Mouse (Mus musculus) CD4-positive helper T cell, adult 2 months (primary cell): ENCODE measurements around the gene Wasf3.
"Not testable (repeated sequence)": the region's sequence is repeated elsewhere in the genome, so short reads cannot be mapped to it uniquely, and the experiment has no call there.

Experiments
- DNase-seq: peaks from one replicate; pipeline ENCODE4 v3.0.0-alpha.2; 2012; ENCODE audit warnings: low read depth, missing footprints, low spot score

Gene Wasf3

GRCm38 (mm10) chr5:146446633-146447032 is 61.8 kb downstream of the Wasf3 start:
- DNase-seq, result no peak

DNA sequence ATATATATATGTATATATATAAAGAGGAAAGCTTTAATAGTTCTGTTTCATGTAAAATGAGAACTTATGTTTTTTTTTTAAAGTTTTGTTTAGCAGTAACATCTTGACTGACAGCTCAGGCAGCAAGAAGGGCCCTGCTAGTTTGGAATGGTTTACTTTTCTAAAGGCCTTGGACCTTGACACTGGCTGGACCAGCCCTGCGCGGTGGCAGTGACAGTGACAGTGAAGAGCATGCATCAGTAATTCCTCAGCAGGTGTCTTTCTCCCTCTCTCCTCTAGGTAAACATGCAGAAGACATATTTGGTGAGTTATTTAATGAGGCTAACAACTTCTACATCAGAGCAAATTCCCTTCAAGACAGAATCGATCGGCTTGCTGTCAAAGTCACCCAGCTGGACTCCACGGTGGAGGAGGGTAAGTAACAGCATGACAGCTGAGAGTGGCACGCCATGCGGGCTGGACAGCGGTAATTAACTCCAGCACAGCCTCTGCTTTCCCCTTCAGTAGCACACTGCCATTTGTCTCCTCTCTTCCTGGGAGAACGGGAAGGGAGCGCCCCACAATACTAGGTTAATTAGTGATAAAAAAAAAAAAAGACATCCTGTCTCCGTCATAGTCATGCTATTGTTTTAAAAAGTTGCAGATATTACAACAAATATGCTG is 66.9 kb downstream of the Wasf3 start:
- DNase-seq, result no peak

- DNase-seq, result no peak
Measured at GRCm38 (mm10) chr5:146453556-146453955, 68.8 kb downstream of the Wasf3 start.

- DNase-seq, result no peak
Measured at GRCm38 (mm10) chr5:146461612-146462011, 76.8 kb downstream of the Wasf3 start.

DNA sequence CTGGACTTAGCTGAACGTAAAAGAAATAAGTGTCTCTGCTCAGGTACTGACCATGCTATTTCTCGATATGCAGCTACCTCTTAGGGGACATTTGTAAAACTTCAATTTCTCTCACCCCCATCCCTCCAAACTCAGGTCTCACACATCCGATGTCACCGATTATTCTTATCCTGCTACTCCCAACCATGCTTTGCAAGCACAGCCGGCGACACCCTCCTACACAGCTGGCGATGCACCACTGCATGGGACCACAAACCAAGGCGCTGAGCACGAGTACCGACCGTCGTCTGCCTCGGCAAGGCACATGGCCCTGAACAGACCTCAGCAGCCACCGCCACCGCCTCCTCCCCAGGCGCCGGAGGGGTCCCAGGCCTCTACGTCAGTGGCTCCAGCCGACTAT is 81.9 kb downstream of the Wasf3 start:
- no peak for DNase-seq

GRCm38 (mm10) chr5:146468311-146468710 is 83.5 kb downstream of the Wasf3 start:
- DNase-seq, result no peak

DNA sequence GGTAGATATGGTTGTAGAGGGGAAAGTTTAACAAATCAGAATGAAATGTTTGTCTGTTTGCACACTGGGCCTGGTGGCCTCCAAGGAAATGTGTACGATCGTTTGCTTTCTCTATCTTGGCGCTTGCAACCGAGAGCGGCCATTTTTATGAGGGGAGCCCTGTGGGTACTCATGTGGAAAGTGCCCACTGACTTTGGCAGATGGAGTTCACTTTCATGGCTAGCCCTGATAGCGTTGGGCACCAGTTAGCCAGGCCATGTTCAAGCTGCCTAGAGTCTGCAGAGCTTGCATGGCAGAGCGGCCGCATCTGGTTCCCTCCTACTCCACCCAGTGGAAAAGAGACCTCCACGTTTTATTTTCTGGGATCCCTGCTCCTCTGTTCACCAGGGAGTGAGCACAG is 86.0 kb downstream of the Wasf3 start:
- DNase-seq, result no peak

DNA sequence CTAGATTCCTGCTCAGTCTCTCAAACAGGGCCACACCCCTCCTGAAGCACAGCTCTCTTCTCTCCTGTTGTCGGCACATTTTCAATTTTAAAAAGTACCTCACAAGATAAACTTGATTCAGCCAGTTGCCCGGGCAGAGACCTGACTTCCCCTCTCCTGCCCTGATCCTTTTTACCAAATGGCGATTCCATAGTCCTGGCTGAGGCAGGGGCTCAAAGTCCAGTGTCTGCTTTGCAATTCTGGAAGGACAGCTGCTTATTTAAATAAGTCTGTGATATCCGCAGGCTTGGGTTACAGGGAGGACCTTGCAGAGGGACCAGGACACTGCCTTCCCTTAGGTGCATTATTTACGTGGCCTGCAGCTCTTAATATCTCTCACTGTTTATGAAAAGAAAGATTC is 86.5 kb downstream of the Wasf3 start:
- DNase-seq, result no peak

DNA sequence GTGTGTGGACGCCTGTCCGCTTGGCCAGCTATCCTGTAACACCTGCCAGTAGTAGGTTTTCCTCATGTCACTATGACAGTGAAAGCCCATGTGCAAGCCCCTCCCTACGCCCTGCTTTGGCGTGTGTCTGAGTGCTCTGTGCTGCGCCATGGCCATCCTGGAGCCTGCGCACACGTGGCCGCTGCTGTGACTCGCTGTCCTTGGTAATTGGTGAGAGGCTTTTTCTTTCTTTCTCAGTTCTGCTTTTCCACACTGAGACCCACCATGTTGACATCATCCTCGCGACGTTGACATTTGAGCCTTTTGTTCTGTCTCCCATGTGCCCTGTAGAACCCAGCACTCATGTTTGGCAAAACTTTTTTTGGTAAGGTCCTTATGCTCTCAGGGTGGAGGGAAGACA is 87.0 kb downstream of the Wasf3 start:
- no peak for DNase-seq

- DNase-seq, result not testable (repeated sequence)
Measured at GRCm38 (mm10) chr5:146479564-146479963, 94.8 kb downstream of the Wasf3 start.

DNA sequence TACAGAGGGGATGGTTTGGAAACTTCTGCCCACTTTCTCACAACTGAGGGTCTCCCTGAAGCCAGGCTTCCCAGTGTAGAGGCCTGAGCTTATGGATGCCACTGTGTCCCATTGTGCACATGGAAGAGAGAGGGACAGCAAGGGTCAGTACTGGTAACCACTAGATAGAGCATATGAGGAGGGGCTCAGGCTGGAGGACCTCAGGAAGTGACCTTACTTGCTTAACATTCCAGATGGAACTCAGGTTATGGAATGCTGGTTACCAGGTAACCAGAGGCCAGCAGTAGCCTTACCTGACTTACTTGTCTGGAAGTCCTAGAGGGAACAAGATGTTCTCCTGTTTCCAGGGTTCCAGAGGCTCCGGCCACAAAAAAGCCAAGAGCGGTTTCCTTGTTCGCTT is 96.9 kb downstream of the Wasf3 start, which contains the start of gene Gm6408:
Gm6408 (plus strand) TSS at position 301 of the 400 bp plus-strand sequence.
- not testable (repeated sequence) for DNase-seq

DNA sequence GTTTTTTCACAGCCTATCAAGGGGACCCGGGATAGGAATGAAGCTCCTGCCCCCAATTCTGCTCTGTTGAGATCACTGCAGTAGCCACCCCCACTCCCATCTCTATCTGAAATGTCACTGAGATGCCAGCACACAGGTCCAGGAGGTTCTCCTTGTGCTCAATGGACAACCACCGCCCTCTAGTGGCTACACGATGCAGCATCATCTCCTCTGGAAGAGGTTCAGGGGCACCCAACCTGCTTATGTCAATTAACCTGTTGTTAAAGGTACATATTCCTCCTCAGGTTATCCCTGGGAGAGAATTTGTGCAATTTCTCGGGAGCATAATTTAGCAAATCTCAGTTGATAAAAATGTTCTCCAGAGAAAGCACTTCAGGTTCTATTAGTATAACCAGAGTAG is 104.2 kb downstream of the Wasf3 start:
- not testable (repeated sequence) for DNase-seq

- DNase-seq, result not testable (repeated sequence)
Measured at GRCm38 (mm10) chr5:146491063-146491462, 106.3 kb downstream of the Wasf3 start, which contains the start of gene Gm6370. Gene Gm6370 (plus strand): TSS chr5:146491363.

DNA sequence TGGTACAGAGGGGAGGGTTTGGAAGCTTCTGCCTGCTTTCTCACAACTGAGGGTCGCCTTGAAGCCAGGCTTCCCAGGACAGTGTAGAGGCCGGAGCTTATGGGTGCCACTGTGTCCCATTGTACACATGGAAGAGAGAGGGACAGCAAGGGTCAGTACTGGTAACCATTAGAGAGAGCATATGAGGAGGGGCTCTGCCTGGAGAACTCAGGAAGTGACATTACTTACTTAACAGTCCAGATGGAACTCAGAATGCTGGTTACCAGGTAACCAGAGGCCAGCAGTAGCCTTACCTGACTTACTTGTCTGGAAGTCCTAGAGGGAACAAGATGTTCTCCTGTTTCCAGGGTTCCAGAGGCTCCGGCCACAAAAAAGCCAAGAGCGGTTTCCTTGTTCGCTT is 117.3 kb downstream of the Wasf3 start, which contains the start of gene 4930449I24Rik:
4930449I24Rik (plus strand) TSS at position 301 of the 400 bp plus-strand sequence.
- DNase-seq, result not testable (repeated sequence)

DNA sequence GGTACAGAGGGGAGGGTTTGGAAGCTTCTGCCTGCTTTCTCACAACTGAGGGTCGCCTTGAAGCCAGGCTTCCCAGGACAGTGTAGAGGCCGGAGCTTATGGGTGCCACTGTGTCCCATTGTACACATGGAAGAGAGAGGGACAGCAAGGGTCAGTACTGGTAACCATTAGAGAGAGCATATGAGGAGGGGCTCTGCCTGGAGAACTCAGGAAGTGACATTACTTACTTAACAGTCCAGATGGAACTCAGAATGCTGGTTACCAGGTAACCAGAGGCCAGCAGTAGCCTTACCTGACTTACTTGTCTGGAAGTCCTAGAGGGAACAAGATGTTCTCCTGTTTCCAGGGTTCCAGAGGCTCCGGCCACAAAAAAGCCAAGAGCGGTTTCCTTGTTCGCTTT is 129.0 kb downstream of the Wasf3 start, which contains the start of gene Gm3402:
Gm3402 (plus strand) TSS at position 301 of the 400 bp plus-strand sequence.
- DNase-seq, result not testable (repeated sequence)
